In the genomic region with DNA sequence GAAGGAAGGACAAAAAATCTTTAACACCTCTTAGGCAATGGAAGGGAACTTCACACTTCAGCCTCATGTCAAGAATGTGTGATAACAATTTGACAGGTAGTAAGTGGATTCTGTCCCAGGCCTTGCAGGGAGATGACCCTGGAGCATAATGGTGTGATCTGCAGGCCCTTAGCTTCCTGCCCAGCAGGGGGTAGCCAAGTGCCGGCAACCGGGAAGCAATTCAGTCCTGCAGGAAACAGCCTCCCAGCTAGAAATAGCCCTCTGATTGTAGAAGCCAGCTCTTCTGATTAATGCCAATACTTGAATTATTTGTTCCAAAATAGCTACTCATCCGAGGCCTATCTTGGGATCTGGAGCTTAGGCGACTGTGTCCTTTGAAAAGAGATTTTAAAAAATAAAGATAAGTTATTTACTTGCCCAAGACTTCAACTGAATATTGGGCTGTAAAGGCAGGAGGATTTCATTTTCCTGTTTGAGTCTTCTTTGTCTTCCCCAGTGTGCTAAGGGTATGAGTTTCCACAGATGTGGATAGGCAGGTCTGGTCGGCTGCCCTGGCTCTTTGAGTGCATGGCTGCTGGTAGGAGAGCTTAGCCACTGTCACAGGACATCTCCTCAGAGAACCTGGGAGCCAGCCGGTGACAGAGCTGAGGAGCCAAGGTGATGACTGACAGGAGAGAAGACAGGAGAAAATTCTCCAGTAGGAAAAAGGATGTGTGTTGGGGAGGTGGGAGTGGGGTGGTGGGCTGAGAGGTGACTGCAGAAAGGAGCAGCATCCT, we compare ENCODE assay signal across 8 mouse cellular contexts.
DNase-seq lines count a peak whose midpoint lies in the region; ATAC-seq lines count a peak whose summit lies in the region.

No protein-coding gene starts in this region.

- no peaks in the 10 kb centered on the region for H3K36me3 ChIP-seq in intestine, embryonic 16.5 days (ENCODE audit: control insufficient read depth, insufficient read depth, low read length)
- no peaks in the 10 kb centered on the region for H3K36me3 ChIP-seq in limb, embryonic 11.5 days (ENCODE audit: control insufficient read depth, insufficient read depth, low read length)

- no peak overlapping the region for H3K27ac ChIP-seq in intestine, embryonic 16.5 days (ENCODE audit: low read length)
- no peak overlapping the region for H3K27ac ChIP-seq in limb, embryonic 11.5 days (replicated peaks; ENCODE audit: low read depth, low read length)

- ATAC-seq in intestine, embryonic 16.5 days = peak; percentile 77
- 0 out of 2 replicates have a peak, but pooled peaks have one; percentile 54 for ATAC-seq in limb, embryonic 11.5 days (ENCODE audit: insufficient number of reproducible peaks, low FRiP score, low TSS enrichment, low read depth)

- no peak overlapping the region for H3K4me3 ChIP-seq in intestine, embryonic 16.5 days (ENCODE audit: low read length)
- no peak overlapping the region for H3K4me3 ChIP-seq in limb, embryonic 11.5 days (ENCODE audit: low read depth, low read length)

- peak; percentile 18 to 31 for DNase-seq in left cerebral cortex, adult 18-20 months (ENCODE audit: low spot score in 2 of 2)
- no peak for DNase-seq in left cerebral cortex, adult 11 months (ENCODE audit: low spot score)
- DNase-seq in embryo, embryonic 11.5 days (ENCODE audit: low read depth, low spot score) = peak; percentile 57
- peak; percentile 60 to 72 for DNase-seq in heart, adult 18-20 months
- peak; percentile 78 for DNase-seq in limb, embryonic 11.5 days (ENCODE audit: low spot score)
- DNase-seq in neural tube, embryonic 10.5 days (ENCODE audit: extremely low spot score, low spot score) = peak; percentile 65
- DNase-seq in testis, postnatal 10 days (ENCODE audit: low spot score) = peak; percentile 81

- no peak overlapping the region for H3K9ac ChIP-seq in intestine, embryonic 16.5 days (ENCODE audit: low read depth, low read length)
- no peak overlapping the region for H3K9ac ChIP-seq in limb, embryonic 11.5 days (ENCODE audit: low read length)

- no peaks in the 10 kb centered on the region; the same call in 1 of the 2 replicates for H3K4me1 ChIP-seq in intestine, embryonic 16.5 days (ENCODE audit: control insufficient read depth, insufficient read depth, low read length)
- no peaks in the 10 kb centered on the region for H3K4me1 ChIP-seq in limb, embryonic 11.5 days (ENCODE audit: control insufficient read depth, insufficient read depth, low read length)

- H3K9me3 ChIP-seq in intestine, embryonic 16.5 days (ENCODE audit: control insufficient read depth, low read length) = no peaks in the 10 kb centered on the region
- no peaks in the 10 kb centered on the region for H3K9me3 ChIP-seq in limb, embryonic 11.5 days (ENCODE audit: control insufficient read depth, low read length)

- H3K4me2 ChIP-seq in intestine, embryonic 16.5 days (ENCODE audit: low read depth, low read length) = no peak overlapping the region
- no peak overlapping the region for H3K4me2 ChIP-seq in limb, embryonic 11.5 days (ENCODE audit: low read depth, severe bottlenecking)

- H3K27me3 ChIP-seq in intestine, embryonic 16.5 days (replicated peaks; ENCODE audit: control insufficient read depth, insufficient read depth, low read length) = no peaks in the 10 kb centered on the region
- no peaks in the 10 kb centered on the region for H3K27me3 ChIP-seq in limb, embryonic 11.5 days (ENCODE audit: control insufficient read depth, insufficient read depth, low read length)

- WGBS in intestine, embryonic 16.5 days = 15% methylated on average over 6 of the region's 6 CpGs
- WGBS in limb, embryonic 11.5 days = 14% methylated on average over 6 of the region's 6 CpGs
